In the genomic region with DNA sequence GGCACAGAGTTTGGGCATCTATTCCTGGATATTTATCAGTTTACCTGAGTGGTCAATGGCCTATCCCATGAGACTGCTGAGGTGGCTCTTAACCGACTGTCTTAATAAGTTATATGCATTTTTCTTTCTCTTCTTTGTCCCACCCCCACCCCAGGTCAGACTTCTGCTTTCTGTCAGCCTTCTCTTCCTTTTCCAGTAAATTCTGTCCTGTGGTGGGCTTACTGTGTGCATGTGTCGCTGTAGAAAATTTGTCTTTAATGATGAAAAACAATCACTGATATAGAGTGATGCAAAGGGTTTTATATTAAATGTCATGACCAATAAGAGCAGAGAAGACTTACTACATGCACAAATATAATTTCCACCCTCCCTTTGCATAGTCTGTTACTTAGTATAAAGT, we compare ENCODE assay signal across 14 mouse cellular contexts.
"Had no signal": no experiment of that assay in that cellular context is flagged by ENCODE, and none has a peak within 500 bp of the region (broad histone marks: within the 10 kb centered on the region; RNA-seq: fewer than 3 reads in every experiment).

No protein-coding gene starts in this region.

- H3K36me3 ChIP-seq: kidney, embryonic 15.5 days; limb, embryonic 10.5 days; midbrain, embryonic 10.5 days; midbrain, embryonic 15.5 days; neural tube, embryonic 13.5 days; stomach, embryonic 15.5 days had no signal

- H3K9ac ChIP-seq: kidney, embryonic 15.5 days; midbrain, embryonic 15.5 days; neural tube, embryonic 13.5 days; stomach, embryonic 15.5 days had no signal

- DNase-seq: kidney, adult 2 months; kidney, postnatal 14 days; lung, adult 2 months; right cerebral cortex, postnatal 4 days; spleen, adult 18-20 months; thymus, adult 2 months; thymus, postnatal 25 days had no signal

- H3K27ac ChIP-seq: kidney, embryonic 15.5 days; left cerebral cortex, adult 2 months; limb, embryonic 10.5 days; midbrain, embryonic 10.5 days; midbrain, embryonic 15.5 days; neural tube, embryonic 13.5 days; stomach, embryonic 15.5 days had no signal

- H3K9me3 ChIP-seq: kidney, embryonic 15.5 days; limb, embryonic 10.5 days; midbrain, embryonic 10.5 days; midbrain, embryonic 15.5 days; neural tube, embryonic 13.5 days; stomach, embryonic 15.5 days had no signal

- ATAC-seq: midbrain, embryonic 15.5 days had no signal

- H3K4me1 ChIP-seq: kidney, embryonic 15.5 days; limb, embryonic 10.5 days; midbrain, embryonic 15.5 days; stomach, embryonic 15.5 days had no signal

- H3K27me3 ChIP-seq: kidney, embryonic 15.5 days; midbrain, embryonic 15.5 days; neural tube, embryonic 13.5 days; stomach, embryonic 15.5 days had no signal

- H3K4me2 ChIP-seq: kidney, embryonic 15.5 days; midbrain, embryonic 15.5 days; neural tube, embryonic 13.5 days; stomach, embryonic 15.5 days had no signal

- H3K4me3 ChIP-seq: kidney, embryonic 15.5 days; left cerebral cortex, adult 2 months; limb, embryonic 10.5 days; midbrain, embryonic 10.5 days; midbrain, embryonic 15.5 days; neural tube, embryonic 13.5 days; stomach, embryonic 15.5 days had no signal
